Mouse (Mus musculus) CH12.LX (cell line): Measurements from ENCODE around the gene Ebf1. TPM values are rescaled to one million over a fixed set of nuclear protein-coding genes. Genes with fewer than 3 reads are reported as not detected.

Source experiments
- DNase-seq: peaks from one replicate; pipeline ENCODE4 v3.0.0-alpha.2; 2013; ENCODE audit errors: extremely low read depth
- H3K27ac ChIP-seq: 2 replicates; pipeline ENCODE4 v1.5.1; 2012; ENCODE audit warnings: low read depth, mild to moderate bottlenecking, control low read depth, moderate library complexity; ENCODE audit not compliant: insufficient read depth
- H3K27me3 ChIP-seq: replicated peaks from 2 replicates; pipeline ENCODE3; 2012; ENCODE audit warnings: inconsistent platforms
- H3K36me3 ChIP-seq, 2 experiments: replicated peaks in 1 of 2; 2 replicates each; pipeline versions ENCODE3 to v1.6.1; 2012; ENCODE audit warnings: inconsistent platforms in 1 of 2, low read length in 1 of 2, mild to moderate bottlenecking in 1 of 2, mixed read lengths in 1 of 2, moderate library complexity in 1 of 2; ENCODE audit not compliant: control insufficient read depth in 1 of 2, insufficient read depth in 1 of 2
- H3K4me1 ChIP-seq, 2 experiments: 2 replicates each; pipeline ENCODE4 v1.6.1; 2012; ENCODE audit warnings: inconsistent platforms in 1 of 2, moderate library complexity in 1 of 2; ENCODE audit not compliant: insufficient read depth in 2 of 2, control insufficient read depth in 1 of 2
- H3K4me2 ChIP-seq: 2 replicates; pipeline ENCODE4 v1.6.1; 2012; ENCODE audit warnings: low read depth, mild to moderate bottlenecking, control low read depth; ENCODE audit not compliant: poor library complexity, insufficient read depth, severe bottlenecking
- H3K4me3 ChIP-seq, 3 experiments: fragments of 150-350 bp in 1 of 3; sonication (generic) in 1 of 3; replicated peaks in 1 of 3; 2 replicates each; pipeline versions ENCODE3 to v1.5.1; 2011 to 2012; ENCODE audit warnings: low read depth in 2 of 3, low read length in 2 of 3, mild to moderate bottlenecking in 2 of 3, moderate library complexity in 2 of 3, control low read depth in 1 of 3, improper control_type of control experiment in 1 of 3, inconsistent platforms in 1 of 3, mixed read lengths in 1 of 3; ENCODE audit not compliant: poor library complexity in 1 of 3
- H3K79me2 ChIP-seq: replicated peaks from 2 replicates; pipeline ENCODE4 v1.6.1; 2012; ENCODE audit warnings: mild to moderate bottlenecking, moderate library complexity; ENCODE audit not compliant: control insufficient read depth, poor library complexity, insufficient read depth, severe bottlenecking; ENCODE audit errors: extremely low read depth
- H3K9ac ChIP-seq: 2 replicates; pipeline ENCODE4 v1.6.1; 2012; ENCODE audit warnings: low read depth, mild to moderate bottlenecking, control low read depth, moderate library complexity; ENCODE audit not compliant: insufficient read depth
- H3K9me3 ChIP-seq: replicated peaks from 2 replicates; pipeline ENCODE3; 2012; ENCODE audit warnings: low read length, inconsistent platforms, mixed read lengths
- BHLHE40 ChIP-seq: IDR thresholded peaks from 2 replicates; pipeline ENCODE4 v1.6.1; 2011; ENCODE audit warnings: mild to moderate bottlenecking, low read depth, low read length, improper control_type of control experiment
- CHD1 ChIP-seq: IDR thresholded peaks from 2 replicates; pipeline ENCODE4 v1.6.1; 2012; ENCODE audit warnings: low read depth, low read length, improper control_type of control experiment, inconsistent platforms
- CHD2 ChIP-seq: IDR thresholded peaks from 2 replicates; pipeline ENCODE4 v1.6.1; 2011; ENCODE audit warnings: low read length, improper control_type of control experiment
- E2F4 ChIP-seq: IDR thresholded peaks from 2 replicates; pipeline ENCODE4 v1.6.1; 2011; ENCODE audit warnings: low read depth, low read length, improper control_type of control experiment; ENCODE audit not compliant: insufficient replicate concordance
- ELF1 ChIP-seq: IDR thresholded peaks from 2 replicates; pipeline ENCODE4 v1.6.1; 2014; ENCODE audit warnings: low read depth, mild to moderate bottlenecking, inconsistent platforms, low read length, improper control_type of control experiment
- ETS1 ChIP-seq: conservative IDR thresholded peaks from 2 replicates; pipeline ENCODE4 v1.6.1; 2012; ENCODE audit warnings: low read depth, mild to moderate bottlenecking, inconsistent platforms, low read length, improper control_type of control experiment, moderate library complexity
- HCFC1 ChIP-seq: IDR thresholded peaks from 2 replicates; pipeline ENCODE4 v1.6.1; 2012; ENCODE audit warnings: low read depth, mild to moderate bottlenecking, inconsistent platforms, low read length, improper control_type of control experiment
- IRF4 ChIP-seq: IDR thresholded peaks from 2 replicates; pipeline ENCODE4 v1.6.1; 2014; ENCODE audit warnings: low read depth, mild to moderate bottlenecking, inconsistent platforms, low read length, improper control_type of control experiment
- JUN ChIP-seq: IDR thresholded peaks from 2 replicates; pipeline ENCODE4 v1.6.1; 2011; ENCODE audit warnings: low read depth, mild to moderate bottlenecking, low read length, improper control_type of control experiment, moderate library complexity; ENCODE audit not compliant: insufficient read depth
- JUND ChIP-seq: conservative IDR thresholded peaks from 2 replicates; pipeline ENCODE4 v1.6.1; 2011; ENCODE audit warnings: low read depth, low read length, improper control_type of control experiment
- KAT2A ChIP-seq: IDR thresholded peaks from 2 replicates; pipeline ENCODE4 v1.6.1; 2012; ENCODE audit warnings: low read length, improper control_type of control experiment, inconsistent platforms; ENCODE audit not compliant: insufficient replicate concordance
- MAFK ChIP-seq: IDR thresholded peaks from 2 replicates; pipeline ENCODE4 v1.6.1; 2011; ENCODE audit warnings: low read length, improper control_type of control experiment; ENCODE audit not compliant: insufficient replicate concordance
- MAX ChIP-seq: IDR thresholded peaks from 2 replicates; pipeline ENCODE4 v1.6.1; 2011; ENCODE audit warnings: low read length, improper control_type of control experiment
- MEF2A ChIP-seq: IDR thresholded peaks from 2 replicates; pipeline ENCODE4 v1.6.1; 2014; ENCODE audit warnings: low read depth, mild to moderate bottlenecking, inconsistent platforms, low read length, improper control_type of control experiment, borderline replicate concordance
- NELFE ChIP-seq: IDR thresholded peaks from 2 replicates; pipeline ENCODE4 v1.6.1; 2011; ENCODE audit warnings: low read depth, low read length, improper control_type of control experiment
- PAX5 ChIP-seq: IDR thresholded peaks from 2 replicates; pipeline ENCODE4 v1.6.1; 2012; ENCODE audit warnings: low read length, inconsistent platforms, mixed read lengths
- POLR2A ChIP-seq: IDR thresholded peaks from 2 replicates; pipeline ENCODE4 v1.6.1; 2011; ENCODE audit warnings: low read depth, mild to moderate bottlenecking, improper control_type of control experiment, low read length
- POLR2AphosphoS2 ChIP-seq: IDR thresholded peaks from 2 replicates; pipeline ENCODE4 v1.6.1; 2011; ENCODE audit warnings: low read depth, low read length, improper control_type of control experiment
- RAD21 ChIP-seq: IDR thresholded peaks from 2 replicates; pipeline ENCODE4 v1.6.1; 2011; ENCODE audit warnings: low read depth, mild to moderate bottlenecking, low read length, improper control_type of control experiment, moderate library complexity
- SMC3 ChIP-seq: IDR thresholded peaks from 2 replicates; pipeline ENCODE4 v1.6.1; 2011; ENCODE audit warnings: low read depth, low read length, improper control_type of control experiment
- TBP ChIP-seq: conservative IDR thresholded peaks from 2 replicates; pipeline ENCODE4 v1.6.1; 2011; ENCODE audit warnings: low read depth, low read length, improper control_type of control experiment
- TCF12 ChIP-seq: IDR thresholded peaks from 2 replicates; pipeline ENCODE4 v1.6.1; 2014; ENCODE audit warnings: low read depth, mild to moderate bottlenecking, inconsistent platforms, low read length, improper control_type of control experiment
- USF1 ChIP-seq: IDR thresholded peaks from 2 replicates; pipeline ENCODE4 v1.6.1; 2014; ENCODE audit warnings: low read depth, mild to moderate bottlenecking, inconsistent platforms, low read length, improper control_type of control experiment
- ZC3H11A ChIP-seq: IDR thresholded peaks from 2 replicates; pipeline ENCODE4 v1.6.1; 2012; ENCODE audit warnings: low read depth, mild to moderate bottlenecking, inconsistent platforms, low read length, improper control_type of control experiment
- ZMIZ1 ChIP-seq: IDR thresholded peaks from 2 replicates; pipeline ENCODE4 v1.6.1; 2012; ENCODE audit warnings: low read depth, mild to moderate bottlenecking, inconsistent platforms, low read length, improper control_type of control experiment
- ZNF384 ChIP-seq: IDR thresholded peaks from 2 replicates; pipeline ENCODE4 v1.6.1; 2012; ENCODE audit warnings: low read depth, low read length, improper control_type of control experiment, inconsistent platforms
- dilution Hi-C: fragments of 300-500 bp; cut with MboI; formaldehyde crosslinking; loops from 2 replicates; pipeline ENCODE4 v1.14.3; 2020; ENCODE audit warnings: low sequenced_read_pairs; ENCODE audit not compliant: extremely low pct_unique_long_range_greater_than_20kb, extremely low pct_ligation_motif_present
- in situ Hi-C: fragments of 300-500 bp; cut with MboI; formaldehyde crosslinking; loops from 3 replicates; pipeline ENCODE4 v1.14.3; 2019; ENCODE audit warnings: low sequenced_read_pairs, low pct_ligation_motif_present, low pct_unique_long_range_greater_than_20kb, mixed read lengths
- polyA plus RNA-seq: library from polyadenylated mRNA; unstranded; fragments of >175 nt; gene quantifications from 2 replicates; pipeline ENCODE4 v1.2.1, GENCODE M21; 2012; ENCODE audit warnings: low read depth; ENCODE audit not compliant: insufficient read length
- total RNA-seq, 2 experiments: library from RNA; depleted of rRNA; stranded (reverse); fragments of 300-350 nt in 1 of 2; fragments of >200 nt in 1 of 2; gene quantifications; 2 replicates each; pipeline ENCODE4 v1.2.3; 2012 to 2014

Ebf1 gene
- total and polyA plus RNA-seq, 3 experiments, result 37.8 to 60.7 (median 42.8) TPM

GRCm38 (mm10) chr11:44886897-44887296 lies 269.8 kb downstream of the Ebf1 start:
- Histone ChIP-seq H3K27me3 (no peaks in the 10 kb centered on the region), H3K4me1 (peaks cover 6 to 32% of the 10 kb centered on the region in 2 experiments), H3K9ac (no peak overlapping the region), H3K79me2 (no peaks in the 10 kb centered on the region), H3K4me3 (no peak overlapping the region), H3K4me2 (no peak overlapping the region), H3K27ac (no peak overlapping the region), H3K36me3 (peaks cover 30 to 85% of the 10 kb centered on the region in 2 experiments), H3K9me3 (no peaks in the 10 kb centered on the region)
- DNase-seq, result no peak
- dilution Hi-C loops (no loop called here), in situ Hi-C loops (no loop called here)
- TF ChIP-seq CHD2, result no peak
- TF ChIP-seq TBP, result no peak
- no peak for TF ChIP-seq PAX5
- TF ChIP-seq MAX, result no peak
- TF ChIP-seq HCFC1, result no peak
- peak; percentile 16; the same call in 1 of the 2 replicates for TF ChIP-seq IRF4
- no peak for TF ChIP-seq NELFE
- TF ChIP-seq ETS1, result peak; percentile 50; the same call in 1 of the 2 replicates
- peak; percentile 75 for TF ChIP-seq MEF2A

- no peak for DNase-seq
- H3K36me3 ChIP-seq, result peaks cover 32 to 83% of the 10 kb centered on the region in 2 experiments
- in situ Hi-C loops (no loop called here), dilution Hi-C loops (no loop called here)
- H3K9me3 ChIP-seq, result no peaks in the 10 kb centered on the region
- H3K4me1 ChIP-seq, result peaks cover 6 to 35% of the 10 kb centered on the region in 2 experiments
- no peak for TF ChIP-seq PAX5
- no peak for TF ChIP-seq ZMIZ1
- no peak overlapping the region for H3K9ac ChIP-seq
- H3K4me3 ChIP-seq, result no peak overlapping the region
- H3K79me2 ChIP-seq, result no peaks in the 10 kb centered on the region
- no peak overlapping the region for H3K27ac ChIP-seq
- no peaks in the 10 kb centered on the region for H3K27me3 ChIP-seq
- H3K4me2 ChIP-seq, result no peak overlapping the region
Observed at GRCm38 (mm10) chr11:44887691-44888090, 270.6 kb downstream of the Ebf1 start.

- dilution Hi-C loops, result no loop called here
- Histone ChIP-seq H3K27ac (no peak overlapping the region), H3K9me3 (no peaks in the 10 kb centered on the region), H3K79me2 (no peaks in the 10 kb centered on the region), H3K27me3 (no peaks in the 10 kb centered on the region), H3K36me3 (peaks cover 39 to 87% of the 10 kb centered on the region in 2 experiments), H3K4me3 (no peak overlapping the region), H3K4me2 (no peak overlapping the region), H3K9ac (no peak overlapping the region), H3K4me1 (peaks cover 6 to 41% of the 10 kb centered on the region in 2 experiments)
- DNase-seq, result no peak
- in situ Hi-C loops, result no loop called here
- TF ChIP-seq NELFE, result no peak
- no peak for TF ChIP-seq RAD21
- peak; percentile 41; the same call in 1 of the 2 replicates for TF ChIP-seq IRF4
- no peak for TF ChIP-seq CHD2
- peak; percentile 36; the same call in 1 of the 2 replicates for TF ChIP-seq BHLHE40
- peak; percentile 51; the same call in 1 of the 2 replicates for TF ChIP-seq JUND
- no peak for TF ChIP-seq POLR2AphosphoS2
- TF ChIP-seq TCF12, result no peak
- no peak for TF ChIP-seq JUN
- TF ChIP-seq HCFC1, result no peak
- no peak for TF ChIP-seq MAX
- TF ChIP-seq USF1, result no peak
- TF ChIP-seq TBP, result no peak
- TF ChIP-seq ELF1, result no peak
- TF ChIP-seq MAFK, result no peak
- TF ChIP-seq CHD1, result no peak
- TF ChIP-seq ZMIZ1, result no peak
- no peak for TF ChIP-seq SMC3
- no peak for TF ChIP-seq KAT2A
- TF ChIP-seq ZNF384, result no peak
- TF ChIP-seq POLR2A, result no peak
- no peak for TF ChIP-seq E2F4
- TF ChIP-seq ZC3H11A, result no peak
Observed at GRCm38 (mm10) chr11:44888390-44888789, 271.3 kb downstream of the Ebf1 start.
